Mouse (Mus musculus): ENCODE data around the gene Thap8. TPM values are rescaled to one million over a fixed set of nuclear protein-coding genes. Genes with fewer than 3 reads are reported as not detected.
"Not testable (repeated sequence)": the region's sequence is repeated elsewhere in the genome, so short reads cannot be mapped to it uniquely, and the experiment has no call there.

The Thap8 gene
- total RNA-seq (2021), result under 1 TPM; 0.35 to 0.67 TPM
- long read RNA-seq, experiment 1, result 0 reads
- long read RNA-seq, experiment 2, result 0 reads

DNA sequence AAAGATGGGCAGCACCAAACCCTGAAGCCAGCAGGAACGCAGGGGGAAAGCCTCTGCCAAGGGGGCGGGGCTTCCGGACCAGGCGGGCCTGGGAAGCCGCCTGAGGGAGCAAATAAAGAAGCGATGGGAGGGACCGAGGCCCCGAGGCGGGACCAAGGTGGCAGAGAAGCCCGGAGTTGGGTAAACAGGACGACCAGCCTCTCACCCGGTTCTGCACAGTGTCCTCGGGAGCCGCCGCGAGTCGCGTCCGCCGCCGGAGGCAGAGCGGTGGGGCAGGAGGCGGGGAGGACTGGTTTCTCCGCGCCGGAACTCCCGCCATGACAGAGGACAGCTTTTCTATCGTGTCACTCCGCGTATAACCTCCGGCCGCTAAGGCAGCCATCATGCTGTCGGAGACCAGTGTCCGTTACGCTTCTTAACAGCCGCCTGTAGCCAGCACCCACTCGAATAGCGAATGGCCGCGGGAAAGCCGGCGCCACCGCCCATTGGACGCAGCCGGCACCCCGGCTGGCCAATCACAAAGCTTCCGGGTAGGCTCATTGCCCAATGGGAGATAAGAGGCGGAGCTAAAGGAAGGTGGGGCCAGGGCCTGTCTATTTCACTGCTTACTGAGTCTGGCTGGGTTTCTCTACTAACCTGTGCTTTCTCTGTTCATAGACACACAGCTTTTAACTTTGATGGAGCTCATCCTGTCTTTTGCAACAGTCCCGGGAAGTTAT lies at the start of gene Thap8, which contains the start of gene Wdr62:
Thap8 (plus strand) TSS at position 144 of the 719 bp plus-strand sequence.
Wdr62 (minus strand) TSS at position 469 of the 719 bp plus-strand sequence.
- peak; percentile 88 to 95 for DNase-seq (ENCODE audit: low spot score in 2 of 2)

DNA sequence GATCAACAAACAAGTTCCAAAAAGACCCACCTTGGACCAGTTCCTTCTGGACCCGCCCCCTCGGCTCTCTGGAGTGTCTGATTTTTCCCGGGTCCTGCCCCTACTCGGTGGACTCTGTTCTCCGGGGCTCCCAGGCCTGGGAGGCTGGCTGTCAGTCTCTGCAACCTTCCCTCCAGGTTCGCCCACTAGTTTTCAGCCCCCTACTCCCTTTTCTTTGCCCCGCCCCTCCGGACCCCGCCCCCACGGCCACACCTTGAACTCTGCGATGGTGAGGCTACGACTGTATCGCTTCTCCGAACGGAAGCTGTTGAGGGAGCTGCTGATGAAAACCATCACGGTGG lies 48.6 kb upstream of the Thap8 start:
- DNase-seq (ENCODE audit: low spot score in 2 of 2), result peak in 1 of 2 experiments; percentile 29

DNA sequence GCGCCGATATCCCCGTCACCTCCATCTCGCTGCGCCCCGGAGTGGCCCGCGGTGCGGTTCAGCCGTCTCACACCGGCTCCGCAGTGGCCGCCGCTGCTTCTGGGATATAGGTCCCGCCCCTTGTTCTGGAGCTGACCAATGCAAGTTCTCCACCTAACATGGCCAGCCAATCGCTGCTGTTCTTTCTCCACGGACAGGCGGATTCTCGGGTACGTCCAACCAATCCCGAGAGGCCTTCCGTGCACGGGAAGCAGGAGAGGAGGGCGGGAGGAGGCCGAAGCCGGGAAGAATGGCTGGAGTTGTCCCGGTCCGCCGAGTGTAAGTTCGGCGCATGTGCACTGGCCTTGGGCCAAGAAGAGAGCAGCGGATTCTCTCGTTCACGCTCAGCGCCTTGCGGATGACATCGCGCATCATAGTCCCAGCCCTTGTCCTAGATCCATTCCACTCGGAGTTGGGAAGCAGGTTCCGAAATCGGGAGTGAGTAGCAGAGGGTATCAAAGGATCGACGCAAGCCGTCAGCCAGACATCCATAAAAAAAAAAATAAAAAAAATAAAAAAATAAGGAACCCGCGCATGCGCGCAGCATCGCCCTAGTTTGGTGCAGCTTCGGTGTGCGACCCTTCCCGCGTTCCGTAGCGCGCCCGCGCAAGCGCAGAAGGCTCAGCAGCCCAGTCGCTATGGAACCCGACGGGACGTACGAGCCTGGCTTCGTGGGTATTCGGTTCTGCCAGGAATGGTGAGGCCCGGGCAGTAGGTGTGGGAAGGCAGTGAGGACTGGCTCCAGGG lies 48.0 kb upstream of the Thap8 start, which contains the start of the genes Polr2i and Tbcb:
Polr2i (plus strand) TSS at position 280 of the 786 bp plus-strand sequence.
Tbcb (minus strand) TSS at position 604 of the 786 bp plus-strand sequence.
- peak; percentile 99 for DNase-seq (ENCODE audit: low spot score in 2 of 2)

DNA sequence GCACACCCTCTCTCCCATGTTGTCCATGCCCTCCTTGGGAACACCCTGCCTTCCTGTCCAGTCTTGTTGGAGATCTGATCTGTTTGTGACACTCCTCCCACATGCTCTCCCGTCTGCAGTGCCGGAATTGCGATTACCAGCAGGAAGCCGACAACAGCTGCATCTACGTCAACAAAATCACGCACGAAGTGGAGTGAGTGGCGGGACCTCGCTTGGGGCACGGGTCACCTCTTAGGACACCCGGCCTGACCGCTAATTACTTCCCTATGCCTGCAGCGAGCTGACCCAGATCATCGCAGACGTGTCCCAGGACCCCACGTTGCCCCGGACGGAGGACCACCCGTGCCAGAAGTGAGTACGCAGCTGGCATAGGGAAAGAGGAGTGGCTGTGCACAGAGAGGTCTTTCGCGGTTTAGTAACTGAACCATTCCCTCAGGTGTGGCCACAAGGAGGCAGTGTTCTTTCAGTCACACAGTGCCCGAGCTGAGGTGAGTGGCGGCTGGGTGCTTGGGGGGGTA lies 47.2 kb upstream of the Thap8 start:
- peak; percentile 40 to 54 for DNase-seq (ENCODE audit: low spot score in 2 of 2)

DNA sequence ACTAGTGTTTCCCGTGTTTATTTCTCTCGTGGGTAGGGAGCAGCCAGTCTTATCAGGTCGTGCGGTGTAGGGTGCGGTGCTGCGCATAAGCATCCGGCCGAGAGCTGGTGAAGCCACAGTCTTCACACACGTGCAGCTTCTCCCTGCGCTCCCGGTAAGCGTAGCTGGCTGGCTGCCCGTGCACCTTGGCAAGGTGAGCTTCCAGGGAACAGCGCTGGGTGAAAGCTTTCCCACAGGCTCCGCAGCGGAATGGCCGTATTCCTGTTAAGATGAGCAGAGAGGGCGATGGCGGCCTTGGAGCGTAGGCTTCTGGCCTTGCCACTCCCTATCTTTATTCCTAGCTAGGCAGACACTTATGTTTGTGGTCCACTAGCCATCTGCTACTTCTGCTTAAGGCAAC lies 46.5 kb upstream of the Thap8 start:
- peak in 1 of 2 experiments; percentile 17 for DNase-seq (ENCODE audit: low spot score in 2 of 2)

DNA sequence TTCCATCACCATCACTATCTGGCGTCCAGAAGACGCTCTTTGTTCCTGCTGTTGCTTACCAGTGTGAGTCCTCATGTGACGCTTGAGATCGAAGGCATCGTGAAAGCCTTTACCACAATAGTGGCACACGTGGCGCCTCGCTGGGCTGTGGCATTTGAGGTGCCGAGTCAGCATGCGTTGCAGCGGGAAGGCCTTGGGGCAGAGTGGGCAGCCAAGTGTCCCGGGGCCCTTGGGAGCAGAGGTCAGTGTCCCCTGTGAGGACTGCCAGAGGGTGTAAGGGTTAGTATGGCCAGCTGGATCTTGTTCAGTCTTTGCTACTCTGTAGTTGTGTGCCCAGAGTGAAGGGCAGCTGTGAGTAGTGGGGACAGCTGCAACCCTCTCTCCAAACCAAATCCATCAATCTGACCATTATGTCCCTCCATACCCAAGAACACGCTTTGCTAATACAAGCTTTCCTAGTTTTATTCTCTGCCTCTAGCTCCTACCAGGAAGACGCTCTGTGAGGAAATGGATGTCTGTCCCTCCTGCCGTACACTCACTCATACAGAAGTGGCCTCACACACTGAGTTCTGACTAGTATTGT lies 45.5 kb upstream of the Thap8 start:
- DNase-seq (ENCODE audit: low spot score in 2 of 2), result no peak

DNA sequence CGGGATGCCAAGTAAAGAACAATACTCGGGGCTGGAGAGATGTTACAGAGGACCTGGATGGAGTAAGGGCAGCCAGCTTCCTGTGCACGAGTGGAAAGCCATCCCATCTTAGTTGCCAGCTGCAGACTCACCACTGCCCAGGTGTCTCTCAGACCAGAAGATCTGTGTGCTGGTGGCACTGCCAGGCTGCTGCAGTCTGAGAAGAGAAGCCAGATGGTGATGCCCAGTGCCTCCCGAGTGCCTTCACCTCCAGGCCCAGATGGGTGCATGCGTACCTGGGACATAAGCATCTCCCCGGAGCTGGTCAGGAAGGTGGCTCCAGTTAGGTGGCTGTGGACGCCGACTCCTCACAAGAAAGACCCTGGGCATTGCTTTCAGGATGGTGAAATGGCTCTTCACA lies 44.8 kb upstream of the Thap8 start:
- no peak for DNase-seq (ENCODE audit: low spot score in 2 of 2)

DNA sequence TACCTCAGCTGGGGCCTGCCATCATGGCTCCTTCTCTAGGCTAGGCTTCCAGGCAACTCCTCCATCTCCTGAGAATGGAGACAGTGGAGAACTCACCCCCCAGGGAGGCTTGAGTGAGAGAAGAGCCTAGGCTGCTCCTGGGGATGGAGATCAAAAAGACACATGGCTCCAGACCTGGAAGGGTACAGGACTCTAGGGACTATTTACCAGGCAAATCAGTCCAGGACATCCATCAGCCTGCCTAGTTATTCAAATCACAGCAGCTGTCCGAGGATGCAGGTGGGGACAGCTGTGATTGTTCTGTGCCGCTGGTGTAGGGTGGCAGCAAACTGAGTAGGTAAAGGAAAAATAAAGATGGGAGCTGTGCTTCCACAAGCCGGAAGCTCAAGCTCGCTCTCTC lies 44.3 kb upstream of the Thap8 start, which contains the start of gene Ovol3:
Ovol3 (minus strand) TSS at position 101 of the 400 bp plus-strand sequence.
- DNase-seq (ENCODE audit: low spot score in 2 of 2), result no peak

DNA sequence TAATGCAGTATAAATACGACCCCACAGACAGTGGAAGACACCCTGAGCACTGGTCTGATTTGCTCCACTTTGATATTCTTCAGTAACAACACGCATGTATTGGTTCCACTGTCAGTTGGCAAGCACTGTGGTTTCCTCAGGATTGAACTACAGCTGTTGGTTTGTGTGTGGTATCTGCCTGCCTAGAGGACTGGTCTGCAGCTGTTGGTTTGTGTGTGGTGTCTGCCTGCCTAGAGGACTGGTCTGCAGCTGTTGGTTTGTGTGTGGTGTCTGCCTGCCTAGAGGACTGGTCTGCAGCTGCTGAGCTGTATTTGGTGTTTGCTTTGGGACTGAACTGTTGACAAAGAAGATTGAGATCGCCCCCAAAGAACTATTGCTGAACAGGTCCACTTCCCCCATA lies 42.5 kb upstream of the Thap8 start:
- not testable (repeated sequence) for DNase-seq (ENCODE audit: low spot score in 2 of 2)

DNA sequence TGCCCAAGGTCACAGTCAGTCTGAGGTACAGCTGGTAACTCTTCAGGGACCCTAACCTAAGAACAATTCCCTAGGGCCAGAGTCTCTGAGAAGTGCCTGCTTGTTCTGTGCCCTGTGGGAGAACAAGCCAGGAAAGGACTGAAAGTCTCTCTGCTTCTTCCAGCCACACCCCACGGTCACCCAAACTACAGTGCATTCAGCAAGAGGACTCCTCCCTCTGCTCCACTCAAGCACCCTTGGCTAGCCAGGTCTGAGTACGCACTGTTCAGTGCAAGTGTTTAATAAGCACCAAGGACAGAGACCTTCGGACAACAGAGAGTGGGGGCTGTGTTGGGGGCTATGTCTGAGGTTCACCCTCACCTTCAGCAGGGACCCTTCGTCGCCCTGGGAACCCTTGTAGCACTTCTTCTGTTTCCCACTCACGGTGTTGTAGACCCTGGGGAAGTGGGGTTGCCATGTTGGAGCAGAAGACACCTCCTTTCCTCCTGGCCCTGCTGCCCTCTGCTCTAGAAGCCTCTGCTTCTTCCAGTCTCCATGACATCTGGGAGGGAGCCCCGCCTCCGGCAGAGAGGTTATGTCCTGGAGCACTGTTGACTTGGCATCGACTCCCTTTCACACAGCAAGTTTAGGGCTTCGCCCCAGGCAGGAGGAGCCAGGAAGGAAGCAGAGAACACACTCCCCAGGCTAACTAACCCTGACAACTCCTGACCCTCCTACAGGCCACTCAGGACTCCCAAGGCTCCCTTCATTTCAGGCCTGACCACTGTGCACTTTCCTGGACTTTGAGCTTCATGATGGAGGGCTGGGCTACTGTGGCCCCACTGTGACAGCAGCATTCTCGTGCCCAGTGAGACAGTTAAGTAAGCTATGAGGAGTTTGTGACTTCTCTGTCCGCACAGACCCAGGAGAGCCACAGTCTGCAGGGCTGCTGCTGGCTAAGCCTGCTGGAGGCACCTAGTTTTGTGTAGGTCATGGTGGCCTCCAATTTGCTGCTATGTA lies 27.6 kb upstream of the Thap8 start:
- DNase-seq (ENCODE audit: low spot score in 2 of 2), result no peak

DNA sequence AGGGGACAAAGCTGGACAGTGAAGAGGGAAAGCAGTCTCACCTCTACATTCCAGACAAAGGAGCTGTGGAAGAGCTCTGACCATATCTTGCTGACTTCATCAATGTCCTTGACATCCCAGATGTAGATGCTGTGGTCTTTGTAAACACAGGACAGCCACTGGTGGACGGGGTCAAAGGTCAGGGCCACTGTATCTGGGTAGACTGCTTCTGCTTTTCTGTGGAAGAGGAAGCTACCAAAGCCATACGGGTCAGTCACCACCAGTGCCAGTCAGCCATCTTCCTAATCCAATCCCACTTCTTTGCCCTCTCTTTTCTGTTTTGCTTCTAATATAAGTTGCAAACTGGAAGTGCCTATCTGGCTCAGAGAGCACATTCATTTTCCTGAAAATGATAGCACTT lies 14.9 kb upstream of the Thap8 start:
- DNase-seq (ENCODE audit: low spot score in 2 of 2), result no peak

DNA sequence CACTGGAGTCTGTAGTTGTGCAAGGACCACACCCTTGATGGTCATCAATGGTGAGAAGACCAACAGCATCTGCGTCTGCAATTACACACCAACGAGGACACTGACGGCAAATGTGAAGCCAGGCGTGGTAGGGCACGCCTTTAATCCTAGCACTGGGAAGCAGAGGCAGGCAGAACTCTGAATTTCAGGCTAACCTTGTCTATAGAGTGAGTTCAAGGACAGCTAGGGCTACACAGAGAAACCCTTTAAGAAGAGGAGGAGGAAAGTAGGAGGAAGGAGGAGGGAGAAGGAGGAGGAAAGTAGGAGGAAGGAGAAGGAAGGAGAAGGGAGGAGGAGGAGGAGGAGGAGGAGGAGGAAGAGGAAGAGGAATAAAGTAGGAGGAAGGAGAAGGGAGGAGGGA lies 14.4 kb upstream of the Thap8 start:
- DNase-seq (ENCODE audit: low spot score in 2 of 2), result no peak

DNA sequence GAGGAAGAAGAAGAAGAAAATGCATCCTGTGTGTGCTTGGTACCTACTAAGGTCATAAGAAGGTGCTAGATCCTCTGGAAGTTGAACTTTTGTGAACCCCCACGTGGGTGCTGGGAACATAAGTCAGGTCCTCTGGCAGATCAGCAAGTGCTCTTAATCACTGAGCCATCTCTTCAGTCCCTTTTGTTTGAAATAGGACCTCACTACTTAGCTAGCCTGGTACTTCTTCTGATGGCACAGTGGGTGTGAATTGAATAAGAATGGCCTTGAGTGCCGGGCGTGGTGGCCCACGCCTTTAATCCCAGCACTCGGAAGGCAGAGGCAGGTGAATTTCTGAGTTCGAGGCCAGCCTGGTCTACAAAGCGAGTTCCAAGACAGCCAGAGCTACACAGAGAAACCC lies 14.0 kb upstream of the Thap8 start:
- no peak for DNase-seq (ENCODE audit: low spot score in 2 of 2)

DNA sequence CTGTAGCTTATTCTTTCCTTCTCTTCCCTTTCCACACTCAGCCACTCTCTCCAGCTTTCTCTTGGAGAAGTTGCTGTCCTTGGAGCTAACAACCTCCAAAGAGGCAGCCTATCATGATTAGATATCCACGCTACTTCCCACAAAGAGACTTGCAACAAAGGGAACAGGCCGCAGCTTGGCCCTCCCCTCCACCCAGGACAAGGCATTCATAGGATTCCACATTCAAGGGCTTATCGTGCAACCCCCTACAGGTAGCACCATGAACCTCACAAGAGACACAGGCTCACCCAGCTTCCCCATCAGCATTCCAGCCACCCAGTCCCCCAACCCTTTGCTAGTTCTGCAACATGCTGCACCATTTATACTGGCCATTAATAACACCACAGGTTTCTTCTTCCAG lies 13.1 kb upstream of the Thap8 start:
- no peak for DNase-seq (ENCODE audit: low spot score in 2 of 2)

DNA sequence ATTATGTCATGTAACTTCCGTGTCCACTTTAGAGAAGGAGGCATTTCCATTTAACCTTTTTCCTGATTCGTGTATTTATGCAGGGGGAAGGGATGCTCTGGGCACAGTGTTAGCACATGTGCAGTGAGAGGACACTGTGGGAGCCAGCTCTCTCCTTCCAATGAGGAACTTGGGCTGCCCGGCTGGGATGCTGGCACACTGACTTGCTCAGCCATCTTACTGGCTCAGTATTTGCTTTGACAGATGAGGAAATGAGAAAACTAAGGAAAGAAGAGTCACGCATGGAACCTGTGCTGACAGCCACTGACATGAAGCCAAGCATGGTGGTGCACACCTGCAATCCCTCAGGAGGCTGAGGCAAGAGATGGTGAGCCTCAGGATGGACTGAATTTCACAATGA lies 10.3 kb upstream of the Thap8 start:
- no peak for DNase-seq (ENCODE audit: low spot score in 2 of 2)

DNA sequence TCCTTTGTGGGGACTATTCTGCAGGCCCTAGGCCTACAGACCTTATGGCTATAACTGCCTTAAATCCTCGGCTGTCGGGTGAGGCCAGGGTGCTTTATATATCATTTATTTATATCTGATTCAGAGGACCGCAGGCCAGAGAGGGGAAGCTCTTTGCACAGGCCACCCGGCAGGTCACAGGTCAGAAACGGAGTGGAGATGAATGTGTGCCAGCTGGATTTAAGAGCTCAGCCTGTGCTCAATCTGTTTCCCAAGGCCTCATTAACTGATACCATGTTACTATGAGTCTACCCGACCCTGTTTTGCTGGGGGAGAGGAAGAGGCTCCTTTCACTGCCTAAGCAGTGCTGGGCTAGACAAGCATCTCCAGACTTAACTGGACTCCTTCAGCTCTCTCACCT lies 5.5 kb upstream of the Thap8 start:
- DNase-seq (ENCODE audit: low spot score in 2 of 2), result no peak

DNA sequence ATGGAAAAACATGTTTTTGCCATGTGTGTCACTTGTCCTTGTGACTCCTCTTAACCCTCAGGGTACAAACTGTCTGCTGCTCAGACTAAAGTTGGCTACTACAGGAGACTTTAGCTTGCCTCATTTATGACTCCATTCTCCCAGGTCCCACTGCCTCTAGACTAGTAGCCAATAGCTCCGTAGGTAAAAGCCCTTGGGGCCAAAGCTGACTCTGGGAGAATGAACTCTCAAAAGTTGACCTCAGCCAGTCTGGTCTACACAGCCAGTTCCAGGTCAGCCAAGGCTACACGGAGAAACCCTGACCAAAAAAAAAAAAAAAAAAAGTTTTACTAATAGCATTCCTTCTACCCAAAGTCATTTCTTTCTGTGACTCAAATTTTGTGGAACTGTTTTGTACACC lies 983 bp upstream of the Thap8 start:
- no peak for DNase-seq (ENCODE audit: low spot score in 2 of 2)

DNA sequence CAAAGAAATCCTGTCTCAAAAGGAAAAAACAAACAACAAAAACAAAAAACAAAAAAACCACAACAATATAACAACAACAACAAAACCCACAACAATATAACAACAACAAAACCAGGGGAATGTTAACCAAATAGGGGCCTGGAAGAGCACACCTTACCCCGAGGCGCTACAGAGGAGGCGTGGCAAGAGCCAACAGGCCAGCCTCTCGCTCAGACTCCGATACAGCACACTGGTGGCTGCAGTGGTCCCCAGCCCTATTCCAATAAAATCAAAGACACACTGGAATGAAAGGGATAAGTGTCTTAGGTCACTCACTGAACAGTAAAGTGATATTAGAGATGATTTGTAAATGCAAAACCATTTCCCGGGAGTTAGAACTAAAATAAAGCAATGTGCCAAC lies 358 bp upstream of the Thap8 start:
- DNase-seq (ENCODE audit: low spot score in 2 of 2), result no peak

DNA sequence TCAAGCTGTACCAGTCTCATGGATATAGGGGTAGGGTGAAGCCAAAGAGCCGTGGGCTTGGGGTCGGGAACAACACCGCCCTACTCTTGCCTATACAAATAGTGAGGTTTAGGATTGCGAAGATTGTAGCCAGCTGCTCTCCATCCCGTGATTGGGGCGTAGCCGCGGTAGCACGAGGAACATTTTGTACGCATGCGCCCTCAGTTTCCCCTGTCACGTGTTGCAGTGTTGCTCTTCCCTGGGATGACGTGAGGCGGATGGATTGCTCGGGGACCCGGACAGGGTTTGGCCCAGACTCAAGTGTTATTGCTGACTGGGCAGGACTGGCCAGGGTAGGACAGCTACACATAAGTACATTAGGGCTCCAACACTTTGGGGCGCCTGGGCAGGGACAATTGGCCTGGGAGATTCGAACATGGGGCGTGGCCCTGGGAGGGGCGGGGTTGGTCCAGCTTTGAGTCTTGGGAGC lies 810 bp downstream of the Thap8 start:
- peak; percentile 86 to 91 for DNase-seq (ENCODE audit: low spot score in 2 of 2)

DNA sequence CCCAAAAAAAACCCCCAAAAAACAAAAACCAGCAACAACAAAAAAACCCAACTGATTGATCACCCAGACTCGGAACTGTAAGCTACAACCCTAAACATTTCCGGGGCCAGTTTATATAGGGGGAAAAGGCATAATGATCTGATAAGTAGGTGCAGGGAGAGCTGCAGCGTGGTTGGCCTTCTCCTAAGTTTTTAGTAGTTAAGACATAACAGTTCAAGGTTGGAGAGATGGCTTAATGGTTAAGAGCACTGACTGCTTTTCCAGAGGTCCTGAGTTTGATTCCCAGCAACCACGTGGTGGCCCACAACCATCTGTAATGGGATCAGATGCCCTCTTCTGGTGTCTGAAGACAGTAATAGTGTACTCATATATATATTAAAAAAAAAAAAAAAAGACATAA lies 1.6 kb downstream of the Thap8 start:
- no peak for DNase-seq (ENCODE audit: low spot score in 2 of 2)

Data from layer of hippocampus, postnatal 14 days (tissue).